Mouse (Mus musculus) neural tube, embryonic 11.5 days (tissue): ENCODE measurements around the gene Gm9495. TPM values are rescaled to one million over a fixed set of nuclear protein-coding genes. Genes with fewer than 3 reads are reported as not detected.
"Not testable (repeated sequence)": the region's sequence is repeated elsewhere in the genome, so short reads cannot be mapped to it uniquely, and the experiment has no call there.

Source experiments
- ATAC-seq: fragments of 200-750 bp; cut with Nextera tagmentation; 2 replicates; pipeline ENCODE4 v1.8.0; 2017; ENCODE audit warnings: moderate number of reproducible peaks, mild to moderate bottlenecking, moderate TSS enrichment, moderate library complexity; ENCODE audit not compliant: insufficient read depth, low FRiP score, low TSS enrichment
- DNase-seq: peaks from one replicate; pipeline ENCODE4 v3.0.0-alpha.2; 2015; ENCODE audit warnings: low spot score
- H3K27ac ChIP-seq: fragments of 300-500 bp; sonication (generic); 2 replicates; pipeline ENCODE4 v1.5.1; 2014; ENCODE audit warnings: low read depth, mild to moderate bottlenecking, low read length
- H3K27me3 ChIP-seq: fragments of 300-500 bp; sonication (generic); 2 replicates; pipeline ENCODE4 v1.6.1; 2014; ENCODE audit warnings: mild to moderate bottlenecking, low read length, mixed read lengths; ENCODE audit not compliant: control insufficient read depth, insufficient read depth
- H3K36me3 ChIP-seq: fragments of 300-500 bp; sonication (generic); 2 replicates; pipeline ENCODE4 v1.6.1; 2014; ENCODE audit warnings: mild to moderate bottlenecking, low read length, moderate library complexity, mixed read lengths; ENCODE audit not compliant: control insufficient read depth, insufficient read depth
- H3K4me1 ChIP-seq: fragments of 300-500 bp; sonication (generic); 2 replicates; pipeline ENCODE4 v1.6.1; 2014; ENCODE audit warnings: low read length, mixed read lengths; ENCODE audit not compliant: control insufficient read depth, insufficient read depth
- H3K4me2 ChIP-seq: fragments of 300-500 bp; sonication (generic); 2 replicates; pipeline ENCODE4 v1.6.1; 2014; ENCODE audit warnings: low read depth, mild to moderate bottlenecking, moderate library complexity
- H3K4me3 ChIP-seq: fragments of 300-500 bp; sonication (generic); 2 replicates; pipeline ENCODE4 v1.5.1; 2014; ENCODE audit warnings: low read depth, low read length
- H3K9ac ChIP-seq: fragments of 300-500 bp; sonication (generic); 2 replicates; pipeline ENCODE4 v1.6.1; 2014; ENCODE audit warnings: mild to moderate bottlenecking, low read length
- H3K9me3 ChIP-seq: fragments of 300-500 bp; sonication (generic); 2 replicates; pipeline ENCODE4 v1.6.1; 2016; ENCODE audit warnings: low read length; ENCODE audit not compliant: control insufficient read depth
- WGBS: fragments of 180-500 bp; shearing (Covaris S2); extraction: QIAGEN DNeasy Blood & Tissue Kit; methylation state at CpG from one replicate; pipeline ENCODE4 v1.1.7; 2014; 5-methylcytosine and 5-hydroxymethylcytosine counted together
- polyA plus RNA-seq: library from polyadenylated mRNA; unstranded; fragments of >200 nt; fragmentation: Nextera tagmentation; extraction: Ambion mirVana; gene quantifications from 2 replicates; pipeline ENCODE4 v1.2.1, GENCODE M21; 2014

Gene Gm9495
- not detected in 2 replicates for polyA plus RNA-seq

DNA sequence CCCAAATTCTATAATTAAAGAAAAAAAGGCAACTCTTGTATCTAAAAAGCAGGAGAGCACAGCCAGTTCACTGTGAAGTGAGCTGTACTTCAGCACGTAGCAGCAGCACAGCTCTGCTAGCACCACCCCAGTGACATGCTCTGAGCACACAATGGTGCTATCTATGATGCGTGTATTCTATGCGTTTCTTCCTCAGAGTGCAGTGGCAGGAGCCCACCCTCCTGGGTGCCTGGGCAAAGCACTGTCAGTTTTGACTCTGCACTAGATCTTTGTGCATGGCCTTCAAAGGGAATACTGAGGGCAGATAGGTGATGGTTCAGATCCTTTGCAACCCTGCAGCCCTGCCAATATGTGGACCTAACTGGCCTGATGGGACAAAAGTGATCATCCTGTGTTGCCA is at the start of gene Gm9495:
Gene Gm9495, minus strand, starts transcription at position 101 of the 400 bp plus-strand sequence.
- H3K4me3 ChIP-seq, H3K4me2 ChIP-seq, H3K9ac ChIP-seq, H3K9me3 ChIP-seq, H3K27ac ChIP-seq, DNase-seq, H3K27me3 ChIP-seq, H3K36me3 ChIP-seq, H3K4me1 ChIP-seq, ATAC-seq: not testable (repeated sequence)
- WGBS, result 91% methylated on average over 1 of the region's 3 CpGs

DNA sequence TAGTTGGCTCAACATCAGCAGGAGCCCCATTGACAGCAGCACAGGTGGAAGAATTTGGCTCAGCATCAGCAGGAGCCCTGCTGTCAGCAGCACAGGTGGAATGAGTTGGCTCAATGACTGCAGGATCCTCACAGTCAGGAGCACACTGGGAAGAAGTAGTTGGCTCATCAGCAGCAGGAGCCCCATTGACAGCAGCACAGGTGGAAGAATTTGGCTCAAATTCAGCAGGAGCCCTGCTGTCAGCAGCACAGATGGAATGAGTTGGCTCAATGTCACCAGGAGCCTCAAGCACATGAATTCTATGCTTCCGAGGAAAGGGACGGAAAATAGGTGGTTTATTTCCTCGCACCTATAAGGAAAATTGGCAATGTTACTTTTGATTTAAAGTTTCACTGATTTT is 21.6 kb upstream of the Gm9495 start:
- H3K4me2 ChIP-seq, H3K27me3 ChIP-seq, DNase-seq, H3K4me3 ChIP-seq, H3K4me1 ChIP-seq, ATAC-seq, H3K9ac ChIP-seq, H3K36me3 ChIP-seq, H3K27ac ChIP-seq, H3K9me3 ChIP-seq: not testable (repeated sequence)
- WGBS, result 86% methylated on average over 2 of the region's 3 CpGs

DNA sequence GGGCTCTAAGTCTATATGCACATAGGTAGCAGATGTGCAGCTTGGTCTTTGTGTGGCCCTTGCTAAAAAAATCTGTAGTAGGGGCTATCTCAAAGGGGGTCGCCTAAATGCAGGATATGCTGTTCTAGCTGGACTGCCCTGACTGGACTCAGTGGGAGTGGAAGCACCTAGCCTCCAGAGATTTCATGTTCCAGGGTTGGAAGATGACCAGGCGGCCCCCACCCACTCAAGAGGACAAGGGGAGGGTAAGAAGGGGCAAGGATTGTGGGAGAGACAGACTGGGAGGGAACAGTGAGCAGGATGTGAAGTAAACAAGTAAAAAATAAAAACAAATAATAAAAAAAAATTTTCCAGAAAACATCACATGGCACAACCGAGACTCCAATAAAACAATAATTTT is 33.3 kb downstream of the Gm9495 start:
- DNase-seq, ATAC-seq, H3K4me3 ChIP-seq, H3K4me2 ChIP-seq, H3K27ac ChIP-seq, H3K4me1 ChIP-seq, H3K9me3 ChIP-seq, H3K27me3 ChIP-seq, H3K9ac ChIP-seq, H3K36me3 ChIP-seq: not testable (repeated sequence)
- WGBS, result 81% methylated on average over 2 of the region's 3 CpGs

DNA sequence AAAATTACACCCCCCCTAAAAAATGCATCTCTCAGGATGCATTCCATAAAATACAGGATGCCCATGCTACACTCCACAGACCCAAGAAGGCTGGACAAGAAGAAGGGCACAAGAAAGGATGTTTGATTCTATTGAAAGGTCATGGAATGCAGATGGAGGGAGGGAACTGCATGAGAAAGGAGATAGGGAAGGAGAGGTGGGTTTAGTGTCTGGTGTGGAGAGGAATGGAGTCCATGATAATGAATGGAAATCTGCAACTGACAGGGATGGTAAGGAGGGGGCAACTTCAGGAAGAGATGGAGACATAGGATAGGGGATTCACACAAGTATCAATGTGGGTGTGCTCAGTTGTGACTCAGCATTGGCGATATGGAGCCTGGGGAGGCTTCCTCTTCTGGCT is 39.0 kb downstream of the Gm9495 start:
- DNase-seq (no peak), ATAC-seq (no peak)
- WGBS, result 93% methylated on average over 1 of the region's 1 CpGs
- H3K27me3 ChIP-seq, result no peaks in the 10 kb centered on the region
- no peak overlapping the region for H3K4me2 ChIP-seq
- H3K4me3 ChIP-seq, result no peak overlapping the region
- H3K36me3 ChIP-seq, result no peaks in the 10 kb centered on the region
- H3K27ac ChIP-seq, result no peak overlapping the region
- H3K9ac ChIP-seq, result no peak overlapping the region
- no peaks in the 10 kb centered on the region for H3K4me1 ChIP-seq
- H3K9me3 ChIP-seq, result no peaks in the 10 kb centered on the region

DNA sequence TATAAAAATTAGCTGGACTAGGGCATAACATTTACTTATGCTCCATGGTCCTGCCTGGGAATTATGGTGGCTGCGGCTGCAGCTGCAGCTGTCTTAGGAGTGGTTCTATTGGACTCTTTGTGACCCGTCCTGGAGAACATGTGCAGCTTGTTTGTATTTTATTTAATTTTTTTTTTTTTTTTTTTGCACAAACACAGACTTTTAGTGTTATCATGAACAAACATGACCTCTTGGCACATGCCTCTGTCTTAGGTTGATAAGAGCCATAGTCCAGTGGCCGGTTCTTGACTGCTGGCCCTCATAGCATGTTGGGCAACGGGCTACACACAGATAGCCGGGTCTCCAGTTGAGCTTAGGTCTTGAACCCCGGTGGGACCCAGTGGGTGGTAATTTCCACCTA is 48.6 kb downstream of the Gm9495 start:
- no peak overlapping the region for H3K4me2 ChIP-seq
- no peak overlapping the region for H3K4me3 ChIP-seq
- DNase-seq (no peak), ATAC-seq (no peak)
- H3K36me3 ChIP-seq, result no peaks in the 10 kb centered on the region
- no peak overlapping the region for H3K9ac ChIP-seq
- no peak overlapping the region for H3K27ac ChIP-seq
- WGBS, result 90% methylated on average over 6 of the region's 6 CpGs
- no peaks in the 10 kb centered on the region for H3K4me1 ChIP-seq
- H3K9me3 ChIP-seq, result no peaks in the 10 kb centered on the region
- no peaks in the 10 kb centered on the region for H3K27me3 ChIP-seq

DNA sequence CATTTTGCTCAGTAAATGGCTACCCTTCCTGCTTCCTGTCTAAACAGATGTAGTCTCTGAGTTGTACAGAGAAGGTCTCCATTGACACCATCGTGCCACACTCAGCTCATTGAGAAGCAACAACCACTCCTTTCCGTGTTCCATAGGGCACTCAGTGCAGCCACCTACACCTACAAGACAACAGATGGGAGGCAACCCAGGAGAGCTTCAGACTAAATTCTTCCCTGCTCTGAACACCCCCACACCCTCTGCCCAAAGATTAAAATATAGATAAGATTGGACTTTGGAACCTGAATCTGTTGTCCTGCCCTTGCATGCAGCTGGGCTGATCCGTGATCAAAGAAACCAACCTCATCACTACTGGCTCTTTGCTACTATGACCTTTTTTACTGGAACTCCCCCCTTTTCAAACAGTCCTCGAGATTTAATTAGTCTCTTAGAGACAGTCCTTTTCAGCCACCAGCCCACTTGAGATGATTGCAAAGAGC is 53.4 kb downstream of the Gm9495 start:
- H3K9me3 ChIP-seq, result no peaks in the 10 kb centered on the region
- WGBS, result 83% methylated on average over 4 of the region's 4 CpGs
- DNase-seq (no peak), ATAC-seq (no peak)
- H3K9ac ChIP-seq, result no peak overlapping the region; the same call in 1 of the 2 replicates
- H3K27me3 ChIP-seq, result no peaks in the 10 kb centered on the region
- H3K36me3 ChIP-seq, result no peaks in the 10 kb centered on the region
- peak overlapping the region; percentile 67 for H3K4me2 ChIP-seq
- peak overlapping the region; percentile 40; the same call in 1 of the 2 replicates for H3K4me3 ChIP-seq
- no peaks in the 10 kb centered on the region for H3K4me1 ChIP-seq
- no peak overlapping the region for H3K27ac ChIP-seq

DNA sequence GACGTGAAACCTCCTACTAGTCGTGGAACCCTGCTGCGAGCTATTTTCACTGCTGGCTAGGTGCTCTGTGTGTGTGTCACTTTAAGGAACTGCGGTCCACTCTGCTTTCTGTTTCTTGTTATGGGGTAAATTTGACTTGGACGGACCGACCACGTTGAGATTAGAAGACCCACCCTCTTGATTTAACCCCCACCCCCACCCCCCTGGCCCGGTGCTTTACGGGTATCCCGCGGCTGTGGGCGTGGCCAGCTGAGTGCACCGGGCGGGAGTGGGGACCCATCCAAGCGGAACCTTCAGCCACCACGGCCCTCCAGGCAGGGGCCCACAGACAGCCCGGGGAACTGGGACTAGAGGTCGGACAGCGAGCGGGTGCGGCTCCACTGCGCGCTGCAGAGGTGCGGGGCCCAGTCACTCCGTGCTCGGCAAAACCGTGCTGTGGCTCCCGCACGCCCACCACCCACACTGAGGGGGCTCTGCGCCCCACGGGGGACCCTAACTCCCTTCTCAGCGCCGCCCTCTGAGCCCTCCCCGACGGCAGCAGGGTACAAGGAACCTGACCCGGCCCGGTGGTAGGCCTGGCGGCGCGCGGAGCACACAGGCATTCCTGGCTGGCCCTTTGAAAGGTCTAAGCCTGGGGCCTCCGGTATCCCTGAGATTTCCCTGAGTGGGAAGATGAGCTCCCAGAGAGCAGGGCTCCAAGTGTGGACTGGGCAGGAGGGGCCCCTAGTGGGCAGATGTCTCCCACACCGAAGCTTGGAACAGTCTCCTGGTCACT is 54.0 kb downstream of the Gm9495 start:
- no peak overlapping the region for H3K27ac ChIP-seq
- no peaks in the 10 kb centered on the region for H3K36me3 ChIP-seq
- H3K9me3 ChIP-seq, result no peaks in the 10 kb centered on the region
- peak overlapping the region; percentile 67 for H3K4me2 ChIP-seq
- 0 out of 2 replicates have a peak, but pooled peaks cover 3% of the 10 kb centered on the region for H3K4me1 ChIP-seq
- peak; percentile 24 for ATAC-seq
- H3K27me3 ChIP-seq, result no peaks in the 10 kb centered on the region
- peak overlapping the region; percentile 76 for H3K9ac ChIP-seq
- peak; percentile 45 for DNase-seq
- WGBS, result 18% methylated on average over 43 of the region's 43 CpGs
- H3K4me3 ChIP-seq, result peak overlapping the region; percentile 40

DNA sequence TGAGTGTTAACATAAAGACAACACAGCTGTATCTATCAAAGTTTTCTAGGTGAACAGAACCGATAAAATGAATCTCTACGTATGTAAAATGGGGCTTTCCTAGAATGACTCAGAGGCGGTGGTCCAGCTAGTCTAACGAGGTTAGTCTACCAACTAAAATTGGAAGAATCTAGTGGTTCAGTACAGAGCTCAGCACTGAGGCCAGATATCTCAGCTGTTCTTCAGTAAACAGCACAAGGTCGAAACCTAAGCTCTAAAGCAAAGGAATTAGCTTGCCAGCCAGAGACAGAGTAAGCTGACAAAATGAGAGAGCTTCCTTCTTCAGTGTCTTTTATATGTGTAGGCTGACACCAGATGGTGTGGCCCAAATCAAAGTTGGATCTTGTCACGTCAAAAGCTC is 57.2 kb downstream of the Gm9495 start:
- 0 out of 2 replicates have a peak, but pooled peaks cover 3% of the 10 kb centered on the region for H3K4me1 ChIP-seq
- no peak overlapping the region for H3K4me2 ChIP-seq
- WGBS, result 85% methylated on average over 6 of the region's 6 CpGs
- ATAC-seq, result no peak
- no peak overlapping the region for H3K27ac ChIP-seq
- H3K9ac ChIP-seq, result no peak overlapping the region
- no peaks in the 10 kb centered on the region for H3K27me3 ChIP-seq
- DNase-seq, result no peak
- H3K9me3 ChIP-seq, result peaks cover 6% of the 10 kb centered on the region; the same call in 1 of the 2 replicates
- H3K4me3 ChIP-seq, result no peak overlapping the region
- peaks cover 3% of the 10 kb centered on the region for H3K36me3 ChIP-seq
